ENCODE assay signal across 25 mouse cellular contexts in the genomic region with DNA sequence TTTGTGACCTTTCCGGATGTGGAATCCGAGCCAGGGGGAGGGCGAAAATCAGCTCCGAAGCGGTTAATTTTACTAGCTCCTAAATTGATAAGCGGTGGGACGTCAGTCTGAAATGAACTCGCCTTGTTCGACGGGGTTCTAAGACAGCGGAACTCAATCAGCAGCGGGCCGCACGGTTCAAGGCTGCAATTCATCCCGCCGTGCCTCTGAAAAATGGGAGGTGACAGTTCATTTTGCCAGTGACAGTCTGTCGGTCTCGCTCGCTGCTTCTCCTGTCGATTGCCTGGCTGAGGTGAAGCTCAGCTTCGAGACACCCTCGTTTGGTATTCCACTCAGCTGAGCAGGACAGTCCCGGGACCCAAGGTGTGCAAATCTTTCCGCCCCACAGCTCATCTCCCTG. TPM values are rescaled to one million over a fixed set of nuclear protein-coding genes. Genes with fewer than 3 reads are reported as not detected.
DNase-seq lines count a peak whose midpoint lies in the region; ATAC-seq and TF ChIP-seq lines count a peak whose summit lies in the region.
"Had no signal": no experiment of that assay in that cellular context is flagged by ENCODE, and none has a peak within 500 bp of the region (broad histone marks: within the 10 kb centered on the region; RNA-seq: fewer than 3 reads in every experiment).

No protein-coding gene starts in this region.

- no peak overlapping the region for H3K9ac ChIP-seq in hindbrain, embryonic 13.5 days
- no peak overlapping the region for H3K9ac ChIP-seq in midbrain, embryonic 11.5 days (ENCODE audit: low read length)
- no peak overlapping the region for H3K9ac ChIP-seq in midbrain, postnatal 0 days (replicated peaks; ENCODE audit: low read length, poor library complexity, severe bottlenecking)
- no peak overlapping the region for H3K9ac ChIP-seq in hindbrain, embryonic 15.5 days
- H3K9ac ChIP-seq: embryonic facial prominence, embryonic 12.5 days; forebrain, postnatal 0 days; limb, embryonic 15.5 days; liver, embryonic 15.5 days; lung, embryonic 15.5 days; neural tube, embryonic 12.5 days had no signal

- TF ChIP-seq CTCF in midbrain, postnatal 0 days (IDR thresholded peaks at IDR 0.05): no peak

- H3K9me3 ChIP-seq in hindbrain, embryonic 13.5 days: no peaks in the 10 kb centered on the region
- no peaks in the 10 kb centered on the region for H3K9me3 ChIP-seq in hindbrain, embryonic 10.5 days
- no peaks in the 10 kb centered on the region for H3K9me3 ChIP-seq in midbrain, embryonic 11.5 days (ENCODE audit: control insufficient read depth, low read length)
- H3K9me3 ChIP-seq in midbrain, postnatal 0 days (ENCODE audit: low read length): no peaks in the 10 kb centered on the region
- no peaks in the 10 kb centered on the region for H3K9me3 ChIP-seq in hindbrain, embryonic 15.5 days
- H3K9me3 ChIP-seq: embryonic facial prominence, embryonic 12.5 days; limb, embryonic 15.5 days; liver, embryonic 15.5 days; lung, embryonic 15.5 days; megakaryocyte, embryonic 14.5 days; neural tube, embryonic 12.5 days had no signal

- 52% methylated on average over 24 of the region's 24 CpGs for WGBS in hindbrain, embryonic 13.5 days
- 74% methylated on average over 24 of the region's 24 CpGs for WGBS in hindbrain, embryonic 10.5 days
- WGBS in midbrain, embryonic 11.5 days: 74% methylated on average over 24 of the region's 24 CpGs
- 53% methylated on average over 24 of the region's 24 CpGs for WGBS in midbrain, postnatal 0 days
- WGBS in hindbrain, embryonic 15.5 days: 44% methylated on average over 24 of the region's 24 CpGs

- H3K36me3 ChIP-seq in hindbrain, embryonic 13.5 days: no peaks in the 10 kb centered on the region
- H3K36me3 ChIP-seq in hindbrain, embryonic 10.5 days: no peaks in the 10 kb centered on the region
- no peaks in the 10 kb centered on the region for H3K36me3 ChIP-seq in midbrain, embryonic 11.5 days (ENCODE audit: control insufficient read depth, insufficient read depth, low read length)
- H3K36me3 ChIP-seq in midbrain, postnatal 0 days (ENCODE audit: insufficient read depth, low read length): no peaks in the 10 kb centered on the region
- no peaks in the 10 kb centered on the region for H3K36me3 ChIP-seq in hindbrain, embryonic 15.5 days
- H3K36me3 ChIP-seq: embryonic facial prominence, embryonic 12.5 days; limb, embryonic 15.5 days; liver, embryonic 15.5 days; lung, embryonic 15.5 days; neural tube, embryonic 12.5 days had no signal

- H3K4me1 ChIP-seq in hindbrain, embryonic 13.5 days (replicated peaks): peaks cover 9% of the 10 kb centered on the region; the same call in 1 of the 2 replicates
- no peaks in the 10 kb centered on the region for H3K4me1 ChIP-seq in hindbrain, embryonic 10.5 days (replicated peaks)
- no peaks in the 10 kb centered on the region for H3K4me1 ChIP-seq in midbrain, embryonic 11.5 days (ENCODE audit: control insufficient read depth, insufficient read depth, low read length)
- no peaks in the 10 kb centered on the region for H3K4me1 ChIP-seq in midbrain, postnatal 0 days (ENCODE audit: insufficient read depth, low read length)
- H3K4me1 ChIP-seq in hindbrain, embryonic 15.5 days (replicated peaks): no peaks in the 10 kb centered on the region
- H3K4me1 ChIP-seq: embryonic facial prominence, embryonic 12.5 days; limb, embryonic 15.5 days; liver, embryonic 15.5 days; lung, embryonic 15.5 days; neural tube, embryonic 12.5 days had no signal

- H3K27ac ChIP-seq in hindbrain, embryonic 13.5 days: peak overlapping the region; percentile 71
- H3K27ac ChIP-seq in hindbrain, embryonic 10.5 days: no peak overlapping the region; the same call in 1 of the 2 replicates
- no peak overlapping the region for H3K27ac ChIP-seq in midbrain, embryonic 11.5 days (ENCODE audit: low read depth, low read length)
- no peak overlapping the region for H3K27ac ChIP-seq in midbrain, postnatal 0 days (ENCODE audit: low read depth, low read length)
- 0 out of 2 replicates have a peak overlapping the region, but pooled peaks have one; percentile 15 for H3K27ac ChIP-seq in hindbrain, embryonic 15.5 days (replicated peaks)
- H3K27ac ChIP-seq: embryonic facial prominence, embryonic 12.5 days; left cerebral cortex, adult 2 months; limb, embryonic 15.5 days; liver, embryonic 15.5 days; lung, embryonic 15.5 days; neural tube, embryonic 12.5 days had no signal

- H3K4me3 ChIP-seq in hindbrain, embryonic 13.5 days: no peak overlapping the region
- no peak overlapping the region for H3K4me3 ChIP-seq in hindbrain, embryonic 10.5 days
- no peak overlapping the region for H3K4me3 ChIP-seq in midbrain, embryonic 11.5 days (ENCODE audit: low read depth, low read length)
- no peak overlapping the region for H3K4me3 ChIP-seq in midbrain, postnatal 0 days (ENCODE audit: low read depth, low read length)
- no peak overlapping the region for H3K4me3 ChIP-seq in hindbrain, embryonic 15.5 days
- H3K4me3 ChIP-seq: embryonic facial prominence, embryonic 12.5 days; left cerebral cortex, adult 2 months; limb, embryonic 15.5 days; liver, embryonic 15.5 days; lung, embryonic 15.5 days; megakaryocyte, embryonic 14.5 days; neural tube, embryonic 12.5 days had no signal

- no peaks in the 10 kb centered on the region for H3K27me3 ChIP-seq in hindbrain, embryonic 13.5 days
- no peaks in the 10 kb centered on the region for H3K27me3 ChIP-seq in hindbrain, embryonic 10.5 days (ENCODE audit: insufficient read depth, poor library complexity, severe bottlenecking)
- no peaks in the 10 kb centered on the region for H3K27me3 ChIP-seq in midbrain, embryonic 11.5 days (ENCODE audit: control insufficient read depth, insufficient read depth, low read length)
- H3K27me3 ChIP-seq in midbrain, postnatal 0 days (ENCODE audit: insufficient read depth, low read length): peaks cover 4% of the 10 kb centered on the region; the same call in 1 of the 2 replicates
- no peaks in the 10 kb centered on the region for H3K27me3 ChIP-seq in hindbrain, embryonic 15.5 days
- H3K27me3 ChIP-seq: embryonic facial prominence, embryonic 12.5 days; limb, embryonic 15.5 days; liver, embryonic 15.5 days; lung, embryonic 15.5 days; neural tube, embryonic 12.5 days had no signal

- H3K4me2 ChIP-seq in hindbrain, embryonic 13.5 days: no peak overlapping the region
- no peak overlapping the region for H3K4me2 ChIP-seq in midbrain, embryonic 11.5 days
- H3K4me2 ChIP-seq in midbrain, postnatal 0 days (ENCODE audit: low read depth, low read length, poor library complexity, severe bottlenecking): no peak overlapping the region
- no peak overlapping the region for H3K4me2 ChIP-seq in hindbrain, embryonic 15.5 days
- H3K4me2 ChIP-seq: embryonic facial prominence, embryonic 12.5 days; heart, embryonic 11.5 days; limb, embryonic 15.5 days; liver, embryonic 15.5 days; lung, embryonic 15.5 days; neural tube, embryonic 12.5 days had no signal

- DNase-seq in hindbrain, embryonic 10.5 days (ENCODE audit: low spot score): no peak
- peak; percentile 70 for DNase-seq in midbrain, embryonic 11.5 days (ENCODE audit: low spot score, missing footprints)
- no peak for DNase-seq in midbrain, postnatal 0 days (ENCODE audit: low spot score)
- DNase-seq in ZHBTc4 (ENCODE audit: low read depth, low spot score): peak; percentile 24
- no peak for DNase-seq in cerebellum, postnatal 36 days
- DNase-seq: cerebellum, adult 11 months; cerebellum, postnatal 10 days; forebrain, postnatal 0 days; gastrocnemius, postnatal 14 days; heart, adult 11 months; left cerebral cortex, postnatal 4 days; lung, postnatal 36 days; midbrain, embryonic 14.5 days; thymus, postnatal 25 days had no signal

- no peak for ATAC-seq in hindbrain, embryonic 13.5 days (ENCODE audit: low FRiP score)
- no peak for ATAC-seq in midbrain, embryonic 11.5 days (ENCODE audit: low FRiP score)
- ATAC-seq in midbrain, postnatal 0 days (ENCODE audit: low FRiP score): no peak
- ATAC-seq in hindbrain, embryonic 15.5 days (ENCODE audit: low FRiP score, low read depth): no peak
- ATAC-seq: forebrain, postnatal 0 days; intestine, postnatal 0 days had no signal

RNA-seq across cellular contexts. Expression of a gene that starts 16.5 kb away (rescaled TPM):
- polyA plus RNA-seq in hindbrain, embryonic 13.5 days (2015; fragmentation: Nextera tagmentation; extraction: Ambion mirVana): 6.3 and 6.9 TPM in 2 replicates
- 0.61 and 1.3 TPM in 2 replicates for polyA plus RNA-seq in hindbrain, embryonic 10.5 days (2016; fragmentation: Nextera tagmentation; extraction: Ambion mirVana)
- polyA plus RNA-seq in midbrain, embryonic 11.5 days (2014; fragmentation: Nextera tagmentation; extraction: Ambion mirVana): 1.2 and 1.3 TPM in 2 replicates
- total RNA-seq in midbrain, postnatal 0 days (2014; rRNA removed): 1.0 and 2.8 TPM in 2 replicates
- polyA plus RNA-seq in midbrain, postnatal 0 days (2015; fragmentation: Nextera tagmentation; extraction: Ambion mirVana): 2.0 and 3.2 TPM in 2 replicates
- polyA plus RNA-seq in hindbrain, embryonic 15.5 days (2015; fragmentation: Nextera tagmentation; extraction: Ambion mirVana): 6.1 and 6.5 TPM in 2 replicates

Comparison
In these comparisons a context has a peak if more than half of its experiments do, and no peak if none do; other contexts are left out.
1. H3K27ac ChIP-seq: peak in hindbrain, embryonic 13.5 days (single experiment) and hindbrain, embryonic 15.5 days (single experiment); none in hindbrain, embryonic 10.5 days (single experiment), midbrain, embryonic 11.5 days (single experiment) and midbrain, postnatal 0 days (single experiment).
2. DNase-seq: peak in midbrain, embryonic 11.5 days (single experiment) and ZHBTc4 (single experiment); none in hindbrain, embryonic 10.5 days (single experiment), midbrain, postnatal 0 days (single experiment) and cerebellum, postnatal 36 days (0 of 2).